Mouse (Mus musculus): ENCODE results near the gene Ciapin1. TPM values are rescaled to one million over a fixed set of nuclear protein-coding genes. Genes with fewer than 3 reads are reported as not detected.

The Ciapin1 gene
- total and polyA plus RNA-seq, 2 experiments from 2014 or later = 60.6 to 162 TPM

DNA sequence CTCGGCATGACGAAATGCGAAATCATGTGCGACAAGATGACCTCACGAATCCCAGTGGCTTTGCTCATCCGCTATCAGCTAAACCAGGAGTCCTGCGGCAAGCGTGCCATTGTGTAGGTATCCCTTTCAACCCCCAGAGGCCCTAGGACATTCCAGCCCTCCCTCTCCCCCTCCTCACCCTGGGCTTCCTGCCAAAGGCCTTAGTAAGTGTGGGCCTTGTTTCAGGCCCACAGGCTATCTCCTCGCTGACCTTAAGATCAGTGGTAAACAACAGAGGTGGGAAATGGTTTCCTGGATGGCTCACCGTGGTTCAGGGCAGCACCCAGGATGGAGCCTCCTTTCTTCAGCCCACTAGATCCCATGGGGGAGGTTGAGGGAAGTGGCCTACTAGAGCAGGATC is 60.1 kb downstream of the Ciapin1 start:
- WGBS = 62% methylated on average over 10 of the region's 10 CpGs
- Histone ChIP-seq H3K9ac (replicated peaks; ENCODE audit: low read length, poor library complexity, severe bottlenecking) (no peak overlapping the region), H3K4me2 (ENCODE audit: low read depth, low read length, poor library complexity, severe bottlenecking) (no peak overlapping the region), H3K27ac (ENCODE audit: low read depth, low read length) (no peak overlapping the region), H3K27me3 (ENCODE audit: insufficient read depth, low read length) (no peaks in the 10 kb centered on the region), H3K9me3 (ENCODE audit: low read length) (no peaks in the 10 kb centered on the region), H3K4me1 (ENCODE audit: insufficient read depth, low read length) (peaks cover 12% of the 10 kb centered on the region; the same call in 1 of the 2 replicates), H3K36me3 (ENCODE audit: insufficient read depth, low read length) (peaks cover 12% of the 10 kb centered on the region; the same call in 1 of the 2 replicates), H3K4me3 (ENCODE audit: low read depth, low read length) (no peak overlapping the region)
- ATAC-seq (ENCODE audit: low FRiP score) (no peak), DNase-seq (ENCODE audit: low spot score) (no peak)
- no peak for TF ChIP-seq CTCF (IDR thresholded peaks at IDR 0.05)

GRCm38 (mm10) chr8:94776346-94776745 is 61.8 kb downstream of the Ciapin1 start:
- DNase-seq (ENCODE audit: low spot score) = no peak
- H3K4me3 ChIP-seq (ENCODE audit: low read depth, low read length) = no peak overlapping the region
- peaks cover 11% of the 10 kb centered on the region; the same call in 1 of the 2 replicates for H3K4me1 ChIP-seq (ENCODE audit: insufficient read depth, low read length)
- H3K36me3 ChIP-seq (ENCODE audit: insufficient read depth, low read length) = peaks cover 12% of the 10 kb centered on the region; the same call in 1 of the 2 replicates
- H3K9me3 ChIP-seq (ENCODE audit: low read length) = no peaks in the 10 kb centered on the region
- H3K27ac ChIP-seq (ENCODE audit: low read depth, low read length) = no peak overlapping the region
- H3K27me3 ChIP-seq (ENCODE audit: insufficient read depth, low read length) = no peaks in the 10 kb centered on the region
- no peak for TF ChIP-seq CTCF (IDR thresholded peaks at IDR 0.05)
- no peak overlapping the region for H3K4me2 ChIP-seq (ENCODE audit: low read depth, low read length, poor library complexity, severe bottlenecking)
- ATAC-seq (ENCODE audit: low FRiP score) = no peak
- no peak overlapping the region for H3K9ac ChIP-seq (replicated peaks; ENCODE audit: low read length, poor library complexity, severe bottlenecking)
- 93% methylated on average over 2 of the region's 2 CpGs for WGBS

- Histone ChIP-seq H3K36me3 (ENCODE audit: insufficient read depth, low read length) (peaks cover 6% of the 10 kb centered on the region; the same call in 1 of the 2 replicates), H3K9ac (replicated peaks; ENCODE audit: low read length, poor library complexity, severe bottlenecking) (no peak overlapping the region), H3K4me3 (ENCODE audit: low read depth, low read length) (no peak overlapping the region), H3K4me2 (ENCODE audit: low read depth, low read length, poor library complexity, severe bottlenecking) (peak overlapping the region; percentile 81), H3K4me1 (ENCODE audit: insufficient read depth, low read length) (peaks cover 14% of the 10 kb centered on the region; the same call in 1 of the 2 replicates), H3K27me3 (ENCODE audit: insufficient read depth, low read length) (0 out of 2 replicates have a peak, but pooled peaks cover 3% of the 10 kb centered on the region), H3K27ac (ENCODE audit: low read depth, low read length) (no peak overlapping the region), H3K9me3 (ENCODE audit: low read length) (no peaks in the 10 kb centered on the region)
- DNase-seq (ENCODE audit: low spot score) (no peak), ATAC-seq (ENCODE audit: low FRiP score) (no peak)
- WGBS = 89% methylated on average over 1 of the region's 1 CpGs
- TF ChIP-seq CTCF (IDR thresholded peaks at IDR 0.05) = no peak
Observed at GRCm38 (mm10) chr8:94774601-94775000, 63.6 kb downstream of the Ciapin1 start.

- 10% methylated on average over 12 of the region's 12 CpGs for WGBS
- Histone ChIP-seq H3K9me3 (ENCODE audit: low read length) (no peaks in the 10 kb centered on the region), H3K27ac (ENCODE audit: low read depth, low read length) (peak overlapping the region; percentile 73; the same call in 1 of the 2 replicates), H3K36me3 (ENCODE audit: insufficient read depth, low read length) (no peaks in the 10 kb centered on the region), H3K27me3 (ENCODE audit: insufficient read depth, low read length) (0 out of 2 replicates have a peak, but pooled peaks cover 3% of the 10 kb centered on the region), H3K4me1 (ENCODE audit: insufficient read depth, low read length) (peaks cover 13% of the 10 kb centered on the region; the same call in 1 of the 2 replicates), H3K9ac (replicated peaks; ENCODE audit: low read length, poor library complexity, severe bottlenecking) (peak overlapping the region; percentile 88), H3K4me2 (ENCODE audit: low read depth, low read length, poor library complexity, severe bottlenecking) (peak overlapping the region; percentile 81), H3K4me3 (ENCODE audit: low read depth, low read length) (peak overlapping the region; percentile 61)
- peak; percentile 42 for DNase-seq (ENCODE audit: low spot score)
- no peak for TF ChIP-seq CTCF (IDR thresholded peaks at IDR 0.05)
- ATAC-seq (ENCODE audit: low FRiP score) = peak; percentile 29
Observed at GRCm38 (mm10) chr8:94773700-94774171, 64.4 kb downstream of the Ciapin1 start.

DNA sequence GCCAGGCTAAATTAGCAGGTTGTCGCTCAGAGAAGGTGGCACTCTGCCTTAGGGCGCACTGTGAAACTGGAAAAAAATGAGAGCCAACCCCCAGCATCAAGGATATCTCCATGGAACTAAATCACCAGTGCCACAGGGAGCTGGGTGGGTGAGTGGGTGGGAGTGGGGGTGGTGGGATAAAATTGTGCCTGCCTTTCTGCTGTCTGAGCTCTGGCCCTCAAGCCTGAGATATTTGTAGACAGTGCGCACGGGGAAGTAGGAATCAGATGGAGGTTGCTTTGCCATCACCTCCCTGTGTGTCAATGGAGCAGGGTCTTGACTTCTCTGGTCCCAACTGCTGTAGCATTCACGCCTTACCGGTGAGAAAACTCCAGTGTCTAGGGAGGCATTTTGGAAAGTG is 65.1 kb downstream of the Ciapin1 start:
- no peak for ATAC-seq (ENCODE audit: low FRiP score)
- DNase-seq (ENCODE audit: low spot score) = no peak
- peak overlapping the region; percentile 73 for H3K27ac ChIP-seq (ENCODE audit: low read depth, low read length)

DNA sequence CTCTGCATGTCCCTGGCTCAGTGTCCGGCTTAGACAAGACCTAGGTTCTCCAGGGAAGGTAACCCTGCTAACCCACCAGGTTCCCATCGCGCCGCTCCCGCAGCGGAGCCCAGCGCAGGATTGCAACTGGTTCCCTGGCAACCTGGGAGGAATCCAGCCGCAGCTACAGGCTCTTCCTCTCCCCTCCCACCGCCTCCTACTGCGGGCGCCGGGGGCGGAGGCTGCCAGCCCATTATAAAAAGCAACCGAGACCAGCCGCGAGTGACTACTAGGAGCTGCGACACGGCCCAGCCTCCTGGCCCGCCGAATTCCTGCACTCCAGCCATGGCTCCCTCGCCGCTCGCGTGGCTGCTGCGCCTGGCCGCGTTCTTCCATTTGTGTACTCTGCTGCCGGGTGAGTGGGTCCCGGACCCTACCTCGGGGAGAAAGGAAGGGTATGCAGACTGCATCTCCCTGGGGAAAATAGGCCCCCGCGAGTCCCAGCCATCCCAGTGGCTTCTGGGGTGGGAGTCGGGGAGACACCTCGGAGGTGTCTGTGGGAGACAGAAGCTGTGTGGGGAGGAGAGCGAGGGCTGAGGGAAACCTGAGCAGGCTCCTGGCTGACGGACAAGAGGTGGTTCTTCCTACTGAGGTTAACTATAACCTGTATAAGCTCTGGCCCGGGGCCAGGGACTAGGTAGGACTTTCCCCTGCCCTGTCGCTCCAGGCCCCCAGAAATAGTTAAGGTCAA is 66.1 kb downstream of the Ciapin1 start, which contains the start of gene Cx3cl1:
Cx3cl1 (plus strand) TSS at position 69 of the 730 bp plus-strand sequence.
- peak; percentile 87 for DNase-seq (ENCODE audit: low spot score)
- Histone ChIP-seq H3K9me3 (ENCODE audit: low read length) (no peaks in the 10 kb centered on the region), H3K27me3 (ENCODE audit: insufficient read depth, low read length) (0 out of 2 replicates have a peak, but pooled peaks cover 3% of the 10 kb centered on the region), H3K4me2 (ENCODE audit: low read depth, low read length, poor library complexity, severe bottlenecking) (peak within 1 kb of the TSS; percentile 81), H3K4me1 (ENCODE audit: insufficient read depth, low read length) (peaks cover 7% of the 10 kb centered on the region; the same call in 1 of the 2 replicates), H3K27ac (ENCODE audit: low read depth, low read length) (peak within 1 kb of the TSS; percentile 73), H3K36me3 (ENCODE audit: insufficient read depth, low read length) (no peaks in the 10 kb centered on the region), H3K4me3 (ENCODE audit: low read depth, low read length) (peak within 1 kb of the TSS; percentile 61), H3K9ac (replicated peaks; ENCODE audit: low read length, poor library complexity, severe bottlenecking) (peak within 1 kb of the TSS; percentile 88)
- peak; percentile 81 for ATAC-seq (ENCODE audit: low FRiP score)
- WGBS = under 1% methylated on average over 37 of the region's 38 CpGs
- TF ChIP-seq CTCF (IDR thresholded peaks at IDR 0.05) = no peak

More for the DNA sequence above, 65.1 kb downstream of the Ciapin1 start:
- Histone ChIP-seq H3K4me2 (ENCODE audit: low read depth, low read length, poor library complexity, severe bottlenecking) (peak overlapping the region; percentile 81), H3K4me3 (ENCODE audit: low read depth, low read length) (peak overlapping the region; percentile 61), H3K36me3 (ENCODE audit: insufficient read depth, low read length) (no peaks in the 10 kb centered on the region), H3K4me1 (ENCODE audit: insufficient read depth, low read length) (peaks cover 7% of the 10 kb centered on the region; the same call in 1 of the 2 replicates), H3K9ac (replicated peaks; ENCODE audit: low read length, poor library complexity, severe bottlenecking) (peak overlapping the region; percentile 88), H3K9me3 (ENCODE audit: low read length) (no peaks in the 10 kb centered on the region), H3K27me3 (ENCODE audit: insufficient read depth, low read length) (0 out of 2 replicates have a peak, but pooled peaks cover 3% of the 10 kb centered on the region)
- no peak for TF ChIP-seq CTCF (IDR thresholded peaks at IDR 0.05)
- 42% methylated on average over 6 of the region's 6 CpGs for WGBS

Measured in midbrain, postnatal 0 days (tissue).